Mouse (Mus musculus) neural tube, embryonic 11.5 days (tissue): ENCODE results near the gene Alk. TPM values are rescaled to one million over a fixed set of nuclear protein-coding genes. Genes with fewer than 3 reads are reported as not detected.
"Not testable (repeated sequence)": the region's sequence is repeated elsewhere in the genome, so short reads cannot be mapped to it uniquely, and the experiment has no call there.

Experiments
- ATAC-seq: fragments of 200-750 bp; cut with Nextera tagmentation; 2 replicates; pipeline ENCODE4 v1.8.0; 2017; ENCODE audit warnings: moderate number of reproducible peaks, mild to moderate bottlenecking, moderate TSS enrichment, moderate library complexity; ENCODE audit not compliant: insufficient read depth, low FRiP score, low TSS enrichment
- DNase-seq: peaks from one replicate; pipeline ENCODE4 v3.0.0-alpha.2; 2015; ENCODE audit warnings: low spot score
- H3K27ac ChIP-seq: fragments of 300-500 bp; sonication (generic); 2 replicates; pipeline ENCODE4 v1.5.1; 2014; ENCODE audit warnings: low read depth, mild to moderate bottlenecking, low read length
- H3K27me3 ChIP-seq: fragments of 300-500 bp; sonication (generic); 2 replicates; pipeline ENCODE4 v1.6.1; 2014; ENCODE audit warnings: mild to moderate bottlenecking, low read length, mixed read lengths; ENCODE audit not compliant: control insufficient read depth, insufficient read depth
- H3K36me3 ChIP-seq: fragments of 300-500 bp; sonication (generic); 2 replicates; pipeline ENCODE4 v1.6.1; 2014; ENCODE audit warnings: mild to moderate bottlenecking, low read length, moderate library complexity, mixed read lengths; ENCODE audit not compliant: control insufficient read depth, insufficient read depth
- H3K4me1 ChIP-seq: fragments of 300-500 bp; sonication (generic); 2 replicates; pipeline ENCODE4 v1.6.1; 2014; ENCODE audit warnings: low read length, mixed read lengths; ENCODE audit not compliant: control insufficient read depth, insufficient read depth
- H3K4me2 ChIP-seq: fragments of 300-500 bp; sonication (generic); 2 replicates; pipeline ENCODE4 v1.6.1; 2014; ENCODE audit warnings: low read depth, mild to moderate bottlenecking, moderate library complexity
- H3K4me3 ChIP-seq: fragments of 300-500 bp; sonication (generic); 2 replicates; pipeline ENCODE4 v1.5.1; 2014; ENCODE audit warnings: low read depth, low read length
- H3K9ac ChIP-seq: fragments of 300-500 bp; sonication (generic); 2 replicates; pipeline ENCODE4 v1.6.1; 2014; ENCODE audit warnings: mild to moderate bottlenecking, low read length
- H3K9me3 ChIP-seq: fragments of 300-500 bp; sonication (generic); 2 replicates; pipeline ENCODE4 v1.6.1; 2016; ENCODE audit warnings: low read length; ENCODE audit not compliant: control insufficient read depth
- WGBS: fragments of 180-500 bp; shearing (Covaris S2); extraction: QIAGEN DNeasy Blood & Tissue Kit; methylation state at CpG from one replicate; pipeline ENCODE4 v1.1.7; 2014; 5-methylcytosine and 5-hydroxymethylcytosine counted together
- polyA plus RNA-seq: library from polyadenylated mRNA; unstranded; fragments of >200 nt; fragmentation: Nextera tagmentation; extraction: Ambion mirVana; gene quantifications from 2 replicates; pipeline ENCODE4 v1.2.1, GENCODE M21; 2014

Alk gene
- polyA plus RNA-seq, 1 experiment from 2014 or later = 0.40 TPM

GRCm38 (mm10) chr17:72479260-72479659, 125.2 kb downstream of the Alk start:
- H3K4me2 ChIP-seq, H3K9ac ChIP-seq, DNase-seq, H3K9me3 ChIP-seq, H3K4me3 ChIP-seq, H3K36me3 ChIP-seq, ATAC-seq, H3K27me3 ChIP-seq, H3K27ac ChIP-seq, H3K4me1 ChIP-seq: not testable (repeated sequence)
- 93% methylated on average over 7 of the region's 7 CpGs for WGBS

- Histone ChIP-seq H3K27me3 (no peaks in the 10 kb centered on the region), H3K4me3 (no peak overlapping the region), H3K9me3 (no peaks in the 10 kb centered on the region), H3K9ac (no peak overlapping the region), H3K4me2 (no peak overlapping the region), H3K27ac (no peak overlapping the region), H3K36me3 (no peaks in the 10 kb centered on the region), H3K4me1 (no peaks in the 10 kb centered on the region)
- ATAC-seq (no peak), DNase-seq (no peak)
- 73% methylated on average over 5 of the region's 5 CpGs for WGBS
These were observed 126.5 kb downstream of the Alk start for GRCm38 (mm10) chr17:72477889-72478405.

GRCm38 (mm10) chr17:72476956-72477355, 127.5 kb downstream of the Alk start:
- no peak overlapping the region for H3K9ac ChIP-seq
- no peak for DNase-seq
- no peaks in the 10 kb centered on the region for H3K9me3 ChIP-seq
- H3K27me3 ChIP-seq = no peaks in the 10 kb centered on the region
- H3K4me2 ChIP-seq = no peak overlapping the region
- 56% methylated on average over 4 of the region's 4 CpGs for WGBS
- H3K36me3 ChIP-seq = no peaks in the 10 kb centered on the region
- H3K4me1 ChIP-seq = no peaks in the 10 kb centered on the region
- H3K4me3 ChIP-seq = no peak overlapping the region
- H3K27ac ChIP-seq = no peak overlapping the region
- ATAC-seq = no peak

- 72% methylated on average over 5 of the region's 5 CpGs for WGBS
- H3K4me3 ChIP-seq = no peak overlapping the region
- DNase-seq (no peak), ATAC-seq (no peak)
- H3K36me3 ChIP-seq = no peaks in the 10 kb centered on the region
- H3K4me1 ChIP-seq = no peaks in the 10 kb centered on the region
- H3K9me3 ChIP-seq = no peaks in the 10 kb centered on the region
- H3K27me3 ChIP-seq = no peaks in the 10 kb centered on the region
- H3K4me2 ChIP-seq = no peak overlapping the region
- H3K27ac ChIP-seq = no peak overlapping the region
- H3K9ac ChIP-seq = no peak overlapping the region
These were observed 130.3 kb downstream of the Alk start for GRCm38 (mm10) chr17:72474166-72474565.

GRCm38 (mm10) chr17:72448477-72448876, 155.9 kb downstream of the Alk start:
- H3K9ac ChIP-seq = no peak overlapping the region
- WGBS = 84% methylated on average over 4 of the region's 4 CpGs
- no peak for ATAC-seq
- H3K4me1 ChIP-seq = no peaks in the 10 kb centered on the region
- no peaks in the 10 kb centered on the region for H3K9me3 ChIP-seq
- no peaks in the 10 kb centered on the region for H3K27me3 ChIP-seq
- H3K4me3 ChIP-seq = no peak overlapping the region
- no peak overlapping the region for H3K27ac ChIP-seq
- no peak for DNase-seq
- no peak overlapping the region for H3K4me2 ChIP-seq
- H3K36me3 ChIP-seq = no peaks in the 10 kb centered on the region

GRCm38 (mm10) chr17:72445204-72446177, 158.9 kb downstream of the Alk start:
- Histone ChIP-seq H3K4me3 (no peak overlapping the region), H3K9ac (no peak overlapping the region), H3K4me2 (no peak overlapping the region), H3K4me1 (no peaks in the 10 kb centered on the region), H3K36me3 (no peaks in the 10 kb centered on the region), H3K9me3 (no peaks in the 10 kb centered on the region), H3K27ac (no peak overlapping the region), H3K27me3 (no peaks in the 10 kb centered on the region)
- ATAC-seq (no peak), DNase-seq (no peak)
- WGBS = 82% methylated on average over 3 of the region's 3 CpGs

- Histone ChIP-seq H3K9ac (no peak overlapping the region), H3K4me2 (no peak overlapping the region), H3K36me3 (no peaks in the 10 kb centered on the region), H3K27ac (no peak overlapping the region), H3K27me3 (no peaks in the 10 kb centered on the region), H3K9me3 (no peaks in the 10 kb centered on the region), H3K4me1 (no peaks in the 10 kb centered on the region), H3K4me3 (no peak overlapping the region)
- DNase-seq (no peak), ATAC-seq (no peak)
- 76% methylated on average over 4 of the region's 4 CpGs for WGBS
These were observed 187.0 kb downstream of the Alk start for GRCm38 (mm10) chr17:72417451-72417850.

GRCm38 (mm10) chr17:72414676-72415075, 189.8 kb downstream of the Alk start:
- H3K4me3 ChIP-seq = no peak overlapping the region
- ATAC-seq = no peak
- no peaks in the 10 kb centered on the region for H3K36me3 ChIP-seq
- no peak overlapping the region for H3K4me2 ChIP-seq
- H3K4me1 ChIP-seq = no peaks in the 10 kb centered on the region
- no peaks in the 10 kb centered on the region for H3K27me3 ChIP-seq
- no peaks in the 10 kb centered on the region for H3K9me3 ChIP-seq
- no peak overlapping the region for H3K27ac ChIP-seq
- no peak for DNase-seq
- no peak overlapping the region for H3K9ac ChIP-seq

- H3K36me3 ChIP-seq = no peaks in the 10 kb centered on the region
- no peak for DNase-seq
- H3K4me3 ChIP-seq = no peak overlapping the region
- H3K9me3 ChIP-seq = no peaks in the 10 kb centered on the region
- 88% methylated on average over 2 of the region's 2 CpGs for WGBS
- H3K4me1 ChIP-seq = no peaks in the 10 kb centered on the region
- no peak overlapping the region for H3K27ac ChIP-seq
- no peak for ATAC-seq
- no peaks in the 10 kb centered on the region for H3K27me3 ChIP-seq
- H3K4me2 ChIP-seq = no peak overlapping the region
- no peak overlapping the region for H3K9ac ChIP-seq
These were observed 199.6 kb downstream of the Alk start for GRCm38 (mm10) chr17:72404813-72405212.
